Mouse (Mus musculus) megakaryocyte-erythroid progenitor cell, adult 5-6 weeks (primary cell): ENCODE data around the gene Gjb4. TPM values are rescaled to one million over a fixed set of nuclear protein-coding genes. Genes with fewer than 3 reads are reported as not detected.
A peak's percentile ranks its signal among the peaks of the same experiment; 100 is the strongest.

ENCODE experiments used
- ATAC-seq: replicated peaks from 2 replicates; pipeline ENCODE4 v1.8.0; 2016; ENCODE audit warnings: mild to moderate bottlenecking, inconsistent platforms; ENCODE audit not compliant: severe bottlenecking, poor library complexity, low FRiP score, low TSS enrichment
- total RNA-seq, 2 experiments: library from RNA; stranded (forward) in 1 of 2; stranded (reverse) in 1 of 2; fragments of 200-1000, 215-1000 nt in 1 of 2; fragments of >200 nt in 1 of 2; fragmentation: Nextera tagmentation in 1 of 2; gene quantifications; 2 replicates each; pipeline ENCODE4 v1.2.3; 2014 to 2017

Gene Gjb4
- not detected in 2 replicates for total RNA-seq (2014; fragmentation: Nextera tagmentation)
- total RNA-seq (2017) = not detected in 2 replicates

- ATAC-seq = no peak
These were observed at the start of gene Gjb4 for GRCm38 (mm10) chr4:127353951-127354438. Gene Gjb4, minus strand, starts transcription at chr4:127354081.

- no peak for ATAC-seq
These were observed 48.7 kb upstream of the Gjb4 start for GRCm38 (mm10) chr4:127402614-127403013.

GRCm38 (mm10) chr4:127402166-127402565 lies 48.3 kb upstream of the Gjb4 start:
- ATAC-seq = no peak

GRCm38 (mm10) chr4:127400165-127401145 lies 46.6 kb upstream of the Gjb4 start:
- ATAC-seq = no peak

- no peak for ATAC-seq
These were observed 41.7 kb upstream of the Gjb4 start for GRCm38 (mm10) chr4:127395591-127395990.

- ATAC-seq = no peak
These were observed 35.8 kb upstream of the Gjb4 start for GRCm38 (mm10) chr4:127389645-127390044.

GRCm38 (mm10) chr4:127377344-127377743 lies 23.5 kb upstream of the Gjb4 start:
- 0 out of 2 replicates have a peak, but pooled peaks have one; percentile 44 for ATAC-seq

GRCm38 (mm10) chr4:127375541-127376177 lies 21.8 kb upstream of the Gjb4 start:
- ATAC-seq = no peak

- ATAC-seq = no peak
These were observed 20.8 kb upstream of the Gjb4 start for GRCm38 (mm10) chr4:127374645-127375044.

GRCm38 (mm10) chr4:127373491-127373890 lies 19.6 kb upstream of the Gjb4 start:
- ATAC-seq = no peak

GRCm38 (mm10) chr4:127371546-127371945 lies 17.7 kb upstream of the Gjb4 start:
- ATAC-seq = no peak

GRCm38 (mm10) chr4:127370447-127370846 lies 16.6 kb upstream of the Gjb4 start:
- no peak; the same call in 1 of the 2 replicates for ATAC-seq

GRCm38 (mm10) chr4:127368379-127368973 lies 14.6 kb upstream of the Gjb4 start:
- ATAC-seq = peak; percentile 86

- no peak for ATAC-seq
These were observed 12.0 kb upstream of the Gjb4 start for GRCm38 (mm10) chr4:127365834-127366233.

GRCm38 (mm10) chr4:127365433-127365832 lies 11.6 kb upstream of the Gjb4 start:
- ATAC-seq = no peak

- ATAC-seq = no peak
These were observed 10.6 kb upstream of the Gjb4 start for GRCm38 (mm10) chr4:127364431-127364830.

- no peak for ATAC-seq
These were observed 9.4 kb upstream of the Gjb4 start for GRCm38 (mm10) chr4:127363331-127363730.

GRCm38 (mm10) chr4:127362520-127362919 lies 8.6 kb upstream of the Gjb4 start:
- ATAC-seq = no peak

GRCm38 (mm10) chr4:127358018-127358417 lies 4.1 kb upstream of the Gjb4 start, which contains the start of gene Gjb5:
Gene Gjb5, minus strand, starts transcription at chr4:127358181.
- ATAC-seq = no peak
